Mouse (Mus musculus): Measurements from ENCODE around the gene Fyb. TPM values are rescaled to one million over a fixed set of nuclear protein-coding genes. Genes with fewer than 3 reads are reported as not detected.
"Not testable (repeated sequence)": the region's sequence is repeated elsewhere in the genome, so short reads cannot be mapped to it uniquely, and the experiment has no call there.

Gene Fyb
- total RNA-seq, 2 experiments from 2014 or later: 5.9 to 12.9 TPM

DNA sequence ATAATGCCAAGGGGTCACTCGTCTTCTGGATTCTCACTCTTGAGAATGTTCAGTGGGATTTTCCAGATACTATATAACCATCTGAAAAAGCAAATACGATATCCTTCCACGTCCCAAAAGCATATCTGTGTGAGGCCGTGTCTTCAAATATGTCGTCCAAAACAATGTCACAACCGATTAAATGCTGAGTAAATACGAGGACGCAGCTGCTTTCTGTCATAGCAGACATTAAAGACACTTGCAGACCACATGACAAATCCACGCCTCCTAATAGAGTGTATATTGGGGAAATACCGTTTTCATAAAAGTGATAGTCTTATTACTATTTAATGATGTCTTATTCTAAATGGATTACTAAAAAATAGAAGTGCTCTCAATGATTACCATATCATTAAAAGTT, 38.0 kb downstream of the Fyb start:
- DNase-seq (ENCODE audit: low spot score in 2 of 2): no peak

DNA sequence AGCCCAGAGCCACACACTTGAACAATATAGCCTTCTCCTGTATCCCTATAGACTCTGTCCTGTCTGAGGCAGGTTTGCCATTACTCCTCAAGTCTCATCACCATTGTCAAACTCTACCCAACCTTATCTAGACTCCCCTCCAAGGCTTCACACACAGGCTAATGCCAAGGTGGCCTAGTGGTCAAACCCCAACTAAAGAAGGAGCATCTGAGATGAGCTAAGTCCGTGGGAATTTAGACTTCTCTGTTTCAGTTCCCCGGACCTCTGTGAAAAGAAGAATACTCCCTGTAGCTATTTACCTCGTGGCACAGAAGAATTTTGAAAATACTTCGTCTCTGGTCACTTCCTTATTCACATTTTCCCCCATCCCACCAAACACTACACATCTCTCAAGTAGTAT, 39.5 kb downstream of the Fyb start:
- DNase-seq (ENCODE audit: low spot score in 2 of 2): no peak

DNA sequence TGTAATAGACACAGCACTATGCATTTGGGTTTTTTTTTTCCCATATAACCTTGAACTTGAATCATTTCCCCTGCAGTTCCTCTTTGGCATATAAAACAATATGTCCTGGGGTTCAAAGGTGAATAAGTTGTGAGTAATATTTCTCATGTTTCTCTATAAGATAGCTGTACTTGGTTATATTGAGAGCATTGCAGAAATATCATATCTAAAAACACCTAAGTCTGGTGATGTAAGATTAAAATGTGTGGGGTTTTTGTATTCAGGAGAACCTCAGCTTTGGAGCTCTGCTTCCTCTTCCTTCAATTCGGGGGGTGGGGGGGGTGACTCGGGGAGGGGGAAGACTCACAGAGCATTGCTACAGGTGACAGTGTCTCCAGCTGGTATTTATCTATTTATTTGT, 40.0 kb downstream of the Fyb start:
- DNase-seq (ENCODE audit: low spot score in 2 of 2): no peak

DNA sequence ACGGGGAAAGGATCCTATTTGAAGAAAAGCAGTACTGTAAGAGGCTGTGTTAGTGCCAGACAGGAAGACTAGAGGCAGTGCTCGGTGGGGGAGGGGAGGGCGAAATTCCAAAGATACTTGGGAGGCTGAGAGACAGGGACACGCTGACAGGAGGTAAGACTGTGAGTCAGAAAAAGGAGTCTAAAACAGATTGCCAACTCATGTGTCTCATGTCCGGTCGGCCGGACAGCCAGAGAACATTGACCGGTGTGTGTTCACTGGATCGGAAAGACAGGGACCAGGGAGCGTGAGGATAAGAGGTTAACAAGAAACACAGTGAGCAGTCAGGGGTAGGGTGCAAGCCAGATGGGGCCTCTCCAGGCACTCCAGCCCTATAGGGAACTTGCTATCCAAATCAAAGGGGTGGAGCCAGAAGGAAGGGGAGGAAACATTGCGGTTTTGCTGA, 42.3 kb downstream of the Fyb start:
- DNase-seq (ENCODE audit: low spot score in 2 of 2): peak in 1 of 2 experiments; percentile 9

DNA sequence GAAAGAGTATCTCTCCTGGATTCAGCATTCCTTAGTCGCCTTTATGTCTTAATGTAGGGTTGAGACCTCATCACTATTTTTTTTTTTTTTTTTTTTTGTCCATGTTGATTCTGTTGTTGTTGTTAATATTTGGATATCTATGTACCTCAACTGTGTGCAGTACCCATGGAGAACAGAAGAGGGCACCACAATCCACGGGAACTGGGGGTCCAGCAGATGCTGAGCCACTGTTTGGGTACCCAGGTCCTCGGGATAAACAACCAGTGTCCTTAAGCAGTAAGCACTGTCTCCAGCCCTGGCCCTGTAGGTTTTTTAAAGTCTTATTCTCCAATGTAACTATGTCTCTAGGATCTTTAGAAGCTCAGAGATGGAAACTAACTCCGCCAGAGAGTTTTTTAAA, 43.2 kb downstream of the Fyb start:
- no peak for DNase-seq (ENCODE audit: low spot score in 2 of 2)

DNA sequence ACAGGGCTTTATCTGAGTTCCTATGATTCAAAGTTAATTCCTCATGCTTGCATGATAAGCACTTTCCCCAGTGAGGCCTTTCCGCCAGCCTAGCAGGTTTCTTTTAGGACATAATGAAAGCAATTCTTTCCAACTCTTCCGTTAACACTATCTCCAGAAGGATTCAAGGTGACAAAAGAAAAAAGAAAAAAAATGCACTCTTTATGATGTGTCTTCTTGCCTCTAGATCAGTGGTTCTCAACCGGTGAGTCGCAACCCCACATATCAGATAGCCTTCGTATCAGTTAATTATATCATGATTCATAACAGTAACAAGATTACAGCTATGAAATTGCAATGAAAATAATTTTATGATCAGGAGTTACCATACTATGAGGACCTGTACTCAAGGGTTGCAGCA, 45.3 kb downstream of the Fyb start:
- no peak for DNase-seq (ENCODE audit: low spot score in 2 of 2)

DNA sequence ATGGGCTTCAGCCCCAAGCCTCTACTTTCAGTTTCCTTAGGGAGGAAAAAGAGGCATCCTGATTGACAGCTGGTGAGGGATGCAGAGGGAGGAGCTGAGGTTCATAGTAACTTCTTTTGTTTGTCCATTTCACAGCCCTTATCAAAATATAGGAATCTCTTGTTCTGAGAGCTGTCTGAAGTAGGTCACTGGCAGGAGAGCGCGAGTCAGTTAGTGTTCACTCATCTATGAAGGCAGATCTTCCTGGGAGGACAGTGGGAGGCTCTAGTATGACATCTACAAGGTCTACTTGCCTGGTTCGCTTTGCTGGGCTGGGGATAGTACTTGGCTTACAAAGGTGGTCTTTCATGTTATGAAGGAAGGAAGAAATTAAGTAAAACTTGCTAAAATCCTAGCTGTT, 46.0 kb downstream of the Fyb start:
- no peak for DNase-seq (ENCODE audit: low spot score in 2 of 2)

DNA sequence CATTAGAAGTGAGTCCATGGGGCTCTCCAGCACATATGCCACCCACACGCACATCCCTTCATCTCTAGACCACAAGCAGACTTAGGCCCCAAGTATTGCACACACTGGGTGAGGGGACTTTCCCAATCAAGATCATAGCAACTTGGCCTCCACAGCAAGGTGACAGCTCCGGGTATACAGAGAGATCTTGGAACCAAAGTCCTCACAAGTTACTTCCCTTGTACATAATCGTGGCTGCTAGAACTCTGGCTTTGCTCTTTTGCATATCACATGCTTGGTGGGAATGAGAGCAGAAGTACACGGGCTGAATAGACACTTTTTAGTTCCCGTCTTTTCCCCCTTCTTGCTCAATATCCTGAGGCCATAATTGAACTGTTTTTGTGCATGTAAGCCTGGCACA, 46.4 kb downstream of the Fyb start:
- no peak for DNase-seq (ENCODE audit: low spot score in 2 of 2)

DNA sequence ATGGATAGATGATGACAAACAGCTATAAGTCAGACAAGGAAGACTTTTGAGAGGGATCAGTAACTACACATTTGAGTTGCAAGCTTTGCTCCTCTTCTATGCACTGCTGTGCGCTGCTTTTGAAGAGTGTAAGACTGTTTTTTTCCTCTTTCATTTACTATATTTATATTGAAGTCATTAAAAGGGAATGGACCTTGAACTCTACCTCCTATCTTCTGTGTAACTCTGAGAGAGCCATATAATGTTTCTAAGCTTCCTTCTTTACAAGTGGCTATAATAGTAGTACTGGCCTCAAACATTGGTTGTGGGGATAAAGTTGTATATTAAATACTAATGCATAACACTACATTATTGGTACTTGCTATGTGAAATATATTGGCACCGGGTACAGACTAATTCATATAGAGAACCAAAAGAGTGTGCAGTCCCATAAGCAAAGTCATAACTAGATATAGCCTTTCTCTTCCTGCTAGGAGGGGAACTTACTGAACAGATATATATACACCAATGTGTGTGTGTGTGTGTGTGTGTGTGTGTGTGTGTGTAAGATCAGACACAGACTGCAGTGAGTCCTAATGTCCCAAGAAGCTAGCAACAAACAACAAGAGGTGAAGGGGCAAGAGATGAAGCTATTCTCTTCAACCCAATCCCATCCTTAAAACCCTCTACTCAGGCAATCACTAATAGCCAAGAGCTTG, 47.7 kb downstream of the Fyb start:
- DNase-seq (ENCODE audit: low spot score in 2 of 2): no peak

DNA sequence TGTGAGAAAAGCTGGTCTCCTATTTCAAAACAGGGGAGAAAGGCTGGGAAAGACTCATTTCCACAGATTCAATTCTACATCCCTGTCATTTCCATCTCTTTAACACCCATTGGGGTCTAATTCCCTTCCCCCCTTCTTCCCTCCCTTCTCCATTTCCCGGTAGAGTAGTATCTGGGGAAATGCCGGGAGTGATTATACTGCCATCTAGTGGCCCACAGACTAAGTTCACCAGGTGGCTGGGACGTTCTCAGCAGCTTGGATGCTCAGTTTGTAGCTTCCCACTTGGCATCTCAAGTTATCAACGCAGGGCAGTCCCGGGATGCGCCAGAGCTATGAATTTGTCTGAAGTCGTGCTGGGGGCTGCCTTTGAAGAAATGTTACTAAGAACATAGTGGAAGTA, 48.2 kb downstream of the Fyb start:
- DNase-seq (ENCODE audit: low spot score in 2 of 2): peak; percentile 66 to 71

DNA sequence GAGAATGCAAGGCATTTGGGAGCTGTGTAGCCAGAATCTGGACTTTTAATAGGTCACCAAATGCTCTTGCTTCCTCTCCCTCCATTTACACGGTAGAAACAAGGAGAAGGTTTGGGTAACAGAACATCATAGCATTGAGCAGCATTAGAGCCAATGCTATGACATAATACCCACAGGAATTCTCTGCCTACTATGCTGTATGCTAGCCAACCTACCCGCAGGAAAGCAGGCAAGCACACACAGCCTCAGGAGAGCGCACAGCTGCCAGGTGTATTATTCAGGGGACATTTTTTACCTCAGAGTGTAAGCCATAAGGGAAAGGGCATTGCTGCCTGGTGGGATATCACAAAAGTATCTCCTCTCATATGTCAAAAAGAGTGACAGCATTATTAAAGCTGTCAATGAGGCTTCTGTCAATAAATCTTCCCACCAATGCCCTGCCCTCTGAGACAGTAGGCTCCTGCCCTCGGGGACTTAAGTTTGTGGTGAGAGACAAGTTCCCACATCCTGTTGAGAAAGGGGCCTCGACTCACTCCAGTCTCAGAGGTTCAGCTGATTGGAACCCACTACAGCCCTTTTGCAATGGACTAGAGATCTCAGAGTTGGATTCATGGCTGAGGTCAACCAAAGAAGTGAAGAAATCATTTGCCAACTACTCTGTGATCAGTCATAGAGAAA, 51.8 kb downstream of the Fyb start:
- DNase-seq (ENCODE audit: low spot score in 2 of 2): no peak

DNA sequence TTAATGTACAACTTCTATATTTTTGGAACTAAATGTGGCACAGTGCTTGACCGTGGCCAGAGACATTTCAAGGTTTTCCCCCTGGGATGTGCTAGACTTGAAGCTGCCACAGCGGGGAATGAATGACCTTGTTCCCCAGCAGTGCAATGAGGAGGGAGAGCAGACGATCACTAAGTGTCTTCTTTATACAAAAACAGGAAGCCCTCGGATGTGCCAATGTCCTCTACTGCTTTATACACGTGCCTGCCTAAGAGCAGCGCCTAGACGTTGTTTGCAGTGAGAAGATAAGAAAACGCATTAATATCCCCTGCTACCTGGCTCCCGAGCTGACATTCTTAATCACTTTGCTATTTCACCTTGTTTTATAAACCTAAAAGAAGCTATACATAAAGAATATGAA, 55.3 kb downstream of the Fyb start:
- no peak for DNase-seq (ENCODE audit: low spot score in 2 of 2)

DNA sequence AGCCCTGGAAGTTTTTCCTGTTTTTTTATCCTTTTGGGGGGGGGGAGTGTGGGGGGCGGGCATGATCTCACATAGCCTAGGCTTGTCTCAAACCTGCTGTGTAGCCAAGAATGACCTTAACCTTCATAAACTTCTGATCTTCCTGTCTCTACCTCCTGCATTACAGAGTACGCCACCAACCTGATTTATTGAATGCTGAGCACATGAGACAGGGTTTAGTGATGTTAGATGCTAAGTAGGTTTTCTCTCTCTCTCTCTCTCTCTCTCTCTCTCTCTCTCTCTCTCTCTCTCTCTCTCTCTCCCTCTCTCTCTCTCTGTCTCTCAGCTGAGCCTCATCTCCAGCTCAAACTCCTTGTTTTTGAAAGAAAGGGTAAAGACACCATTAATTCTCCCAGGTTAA, 56.0 kb downstream of the Fyb start:
- DNase-seq (ENCODE audit: low spot score in 2 of 2): no peak

DNA sequence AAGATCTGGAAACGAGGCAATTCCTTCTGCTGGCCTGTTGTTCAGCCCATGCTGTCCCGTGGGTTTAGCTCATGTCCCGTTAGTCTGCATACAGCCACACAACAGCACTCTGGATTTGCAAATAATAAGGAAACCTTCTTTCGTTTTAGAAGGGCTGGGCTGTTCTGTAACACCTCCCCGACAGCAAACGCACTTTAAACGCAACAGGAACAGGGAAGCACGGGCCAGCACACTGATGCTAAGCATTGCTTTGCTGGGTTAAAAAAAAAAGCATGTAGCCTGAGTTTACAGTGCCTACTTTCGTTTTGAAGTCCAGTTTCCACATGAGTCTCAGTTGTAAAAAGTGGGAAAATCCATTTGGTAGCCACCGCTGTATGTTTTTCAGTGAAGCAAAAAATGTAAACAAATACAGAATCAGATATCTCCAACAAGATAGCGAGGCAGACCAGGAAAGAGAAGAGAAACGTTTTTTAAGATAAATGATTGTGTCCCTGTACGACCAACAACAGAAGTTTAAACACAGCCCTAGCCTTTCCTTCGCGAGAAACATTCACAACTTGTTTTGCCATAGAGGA, 56.6 kb downstream of the Fyb start:
- DNase-seq (ENCODE audit: low spot score in 2 of 2): no peak

DNA sequence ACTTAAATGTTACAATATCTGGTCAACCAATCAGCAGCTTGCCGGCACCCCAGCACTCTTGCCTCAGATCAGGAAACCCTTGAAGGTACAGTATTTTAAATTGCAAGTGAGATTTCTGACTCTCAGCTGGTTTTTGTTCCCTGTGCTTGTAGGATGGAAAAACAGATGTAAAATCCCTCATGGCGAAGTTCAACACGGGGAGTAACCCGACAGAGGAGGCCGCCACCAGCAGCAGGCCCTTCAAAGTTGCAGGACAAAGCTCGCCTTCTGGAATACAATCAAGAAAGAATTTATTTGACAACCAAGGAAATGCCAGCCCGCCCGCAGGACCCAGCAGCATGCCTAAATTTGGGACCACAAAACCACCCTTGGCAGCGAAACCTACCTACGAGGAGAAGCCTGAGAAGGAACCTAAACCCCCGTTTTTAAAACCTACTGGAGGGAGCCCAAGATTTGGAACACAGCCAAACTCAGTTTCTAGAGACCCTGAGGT, 57.2 kb downstream of the Fyb start:
- DNase-seq (ENCODE audit: low spot score in 2 of 2): no peak

DNA sequence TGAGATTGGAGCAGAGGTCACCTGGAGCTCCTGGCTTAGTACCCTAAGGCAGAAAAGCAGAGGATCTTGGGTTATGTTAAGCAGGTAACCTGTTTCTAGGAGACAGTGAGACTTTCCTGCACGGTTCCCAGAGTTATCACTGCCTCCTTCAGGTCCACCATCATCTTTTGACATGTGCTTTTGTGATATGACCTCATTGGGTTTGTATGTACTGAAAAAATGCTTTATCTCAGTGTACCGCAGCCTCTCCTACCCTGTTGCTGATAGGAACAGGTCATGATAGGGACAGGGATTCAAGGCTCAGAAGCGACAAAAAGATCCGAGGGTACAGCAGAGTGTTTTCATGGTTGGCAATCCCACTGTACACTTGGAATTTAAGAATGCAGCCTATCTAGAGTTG, 62.0 kb downstream of the Fyb start:
- DNase-seq (ENCODE audit: low spot score in 2 of 2): no peak

DNA sequence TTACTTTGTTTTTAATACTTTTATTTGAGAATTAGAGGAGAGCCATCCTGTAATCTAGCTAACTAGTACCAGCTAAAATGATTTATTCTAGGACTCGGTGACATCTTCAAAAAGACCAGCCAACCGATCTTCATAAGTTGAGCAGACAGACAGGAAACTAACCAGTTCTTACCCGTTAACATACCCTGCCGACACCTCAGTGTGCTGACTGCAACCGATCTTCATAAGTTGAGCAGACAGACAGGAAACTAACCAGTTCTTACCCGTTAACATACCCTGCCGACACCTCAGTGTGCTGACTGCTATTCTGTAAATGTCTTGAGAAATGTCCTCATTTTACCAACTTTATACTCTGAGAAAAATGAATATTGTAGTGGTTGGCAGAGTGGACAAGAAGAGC, 63.7 kb downstream of the Fyb start:
- DNase-seq (ENCODE audit: low spot score in 2 of 2): not testable (repeated sequence)

DNA sequence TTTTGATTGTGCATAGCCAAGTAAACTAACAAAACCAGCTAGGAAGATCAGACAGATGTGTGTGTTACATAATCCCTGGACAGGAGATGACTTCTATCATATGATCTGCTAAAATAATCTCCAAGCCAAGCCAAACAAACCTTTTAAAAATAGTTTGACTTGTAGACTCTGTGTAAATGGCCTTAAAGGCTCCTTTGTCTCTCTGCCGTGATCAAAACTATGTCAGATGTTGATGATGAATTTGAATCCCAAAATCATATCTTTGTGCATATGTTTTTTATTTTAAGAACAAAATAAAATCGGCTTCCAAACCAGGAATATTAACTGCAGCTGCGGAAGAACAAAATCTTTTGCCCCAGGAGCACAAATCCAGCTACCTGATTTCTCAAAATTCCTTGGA, 64.9 kb downstream of the Fyb start:
- DNase-seq (ENCODE audit: low spot score in 2 of 2): no peak

DNA sequence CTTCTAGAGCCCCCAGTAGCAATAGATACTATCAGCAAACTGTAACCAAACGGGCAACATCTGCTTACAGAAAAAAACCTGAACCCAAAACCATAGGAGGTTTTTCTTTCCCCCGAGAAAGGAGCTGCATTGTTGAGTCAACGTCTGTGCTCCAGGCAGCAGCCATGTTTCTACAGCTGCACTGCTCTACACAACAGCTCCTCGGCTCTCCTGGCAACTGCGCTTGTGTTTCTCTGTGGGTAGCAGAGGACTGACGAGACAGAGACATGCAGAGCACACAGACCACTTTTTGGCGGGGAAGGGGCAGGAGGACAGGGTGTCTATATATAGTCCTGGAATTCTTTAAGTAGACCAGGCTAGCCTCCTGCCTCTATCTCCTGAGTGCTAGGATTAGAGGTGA, 65.5 kb downstream of the Fyb start:
- no peak for DNase-seq (ENCODE audit: low spot score in 2 of 2)

DNA sequence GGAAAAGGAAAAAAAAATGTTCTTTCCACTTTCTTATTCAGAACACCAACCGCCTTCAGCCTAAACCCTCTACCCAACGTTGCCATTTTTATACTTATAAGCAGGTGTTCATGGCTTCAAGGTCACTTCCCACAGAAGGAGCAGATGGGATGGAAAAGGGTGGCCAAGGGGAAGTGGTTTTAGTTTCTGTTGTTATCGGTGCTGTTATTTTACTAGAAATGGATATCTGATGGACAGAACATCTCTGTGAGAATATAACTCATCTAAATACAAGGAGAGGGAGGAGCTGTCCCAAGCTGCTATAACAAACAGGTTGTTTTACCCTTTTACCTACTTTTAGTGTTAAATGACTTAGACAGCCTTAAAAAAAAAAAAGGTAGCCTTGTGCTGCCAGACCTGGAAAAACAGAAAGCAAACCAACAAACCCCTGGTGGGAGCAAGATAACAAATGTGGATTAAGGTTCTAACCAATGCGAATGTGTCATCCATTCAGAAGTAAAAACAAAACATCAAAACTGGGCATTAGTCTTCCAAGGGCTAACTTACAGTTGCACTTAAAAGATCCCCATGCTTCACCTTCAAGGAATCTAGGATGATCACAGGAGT, 68.3 kb downstream of the Fyb start:
- DNase-seq (ENCODE audit: low spot score in 2 of 2): no peak

DNA sequence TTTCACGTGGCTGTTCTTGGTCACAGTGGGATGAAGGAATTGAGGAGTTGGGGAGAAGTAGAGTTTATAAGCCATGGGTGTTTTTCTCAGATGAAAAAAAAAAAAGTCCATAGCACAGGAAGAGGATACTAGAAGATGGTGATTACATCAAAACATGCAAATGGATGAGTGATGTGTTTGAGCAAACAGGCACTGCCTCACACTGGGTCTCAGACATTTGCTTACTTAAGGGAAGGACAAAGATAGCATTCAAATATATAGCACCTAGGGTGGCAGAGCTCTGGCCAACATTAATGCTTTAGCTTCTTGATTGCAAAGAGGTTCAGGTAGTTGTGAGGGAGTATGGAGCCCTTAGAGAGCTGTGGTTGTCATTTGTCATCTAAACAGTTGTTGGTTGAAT, 68.9 kb downstream of the Fyb start:
- no peak for DNase-seq (ENCODE audit: low spot score in 2 of 2)

DNA sequence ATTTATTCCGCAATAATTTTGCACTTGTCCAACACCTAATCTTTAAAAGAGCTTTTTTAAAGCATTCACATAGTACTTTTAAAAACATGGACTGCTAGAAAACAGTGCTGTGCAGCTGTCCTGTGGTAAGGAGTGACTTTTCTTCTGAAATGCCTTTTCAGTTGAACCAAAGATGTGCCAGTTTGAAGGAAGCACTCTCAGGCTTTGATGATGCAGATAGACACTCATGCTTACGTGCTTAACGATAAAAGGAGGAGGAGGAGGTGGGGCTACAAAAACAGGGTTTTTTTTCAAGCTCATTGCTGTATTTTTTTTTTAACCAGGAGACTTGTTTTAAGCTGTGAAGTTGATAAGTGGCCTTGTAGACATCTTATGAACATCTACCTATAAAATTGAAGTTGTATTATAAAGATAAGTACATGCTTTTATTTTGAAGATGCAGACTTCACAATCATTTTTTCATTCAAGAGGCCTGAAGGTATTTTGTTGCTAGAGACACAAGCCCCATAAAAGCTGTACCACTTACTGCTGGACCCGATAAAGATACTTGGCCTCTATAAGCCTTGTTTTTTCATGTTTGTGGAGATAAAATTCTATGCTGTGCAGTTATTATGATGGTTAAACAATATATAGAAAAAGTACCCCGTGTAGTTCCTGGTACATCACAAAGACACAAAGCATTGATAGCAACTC, 70.1 kb downstream of the Fyb start:
- no peak for DNase-seq (ENCODE audit: low spot score in 2 of 2)
